Comparison of ENCODE assay signal across 32 mouse cellular contexts in the genomic region with DNA sequence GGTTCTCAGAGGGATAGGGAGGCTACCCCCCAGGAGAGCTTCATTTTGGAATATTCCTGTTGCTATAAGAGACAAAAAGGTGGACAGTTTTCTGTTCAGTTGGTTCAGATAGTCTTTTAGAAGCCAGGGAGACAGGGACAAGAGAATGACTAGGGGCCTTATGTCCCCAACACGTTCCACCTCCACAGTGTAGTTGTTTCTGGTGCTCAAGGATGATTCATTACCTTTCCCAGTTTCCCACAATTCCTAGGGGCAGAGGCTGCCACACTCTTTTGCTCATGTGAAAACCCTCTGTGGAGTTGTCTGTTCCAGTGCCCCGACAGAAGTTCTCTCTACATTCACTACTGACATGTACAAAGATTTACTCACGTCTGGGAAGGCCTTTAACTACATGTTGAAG.
"Had no signal": no experiment of that assay in that cellular context is flagged by ENCODE, and none has a peak within 500 bp of the region (broad histone marks: within the 10 kb centered on the region; RNA-seq: fewer than 3 reads in every experiment).

No protein-coding gene starts in this region.

- H3K4me2 ChIP-seq: limb, embryonic 12.5 days; limb, embryonic 13.5 days; limb, embryonic 15.5 days; liver, embryonic 11.5 days; liver, embryonic 12.5 days; liver, embryonic 13.5 days; liver, embryonic 15.5 days; lung, embryonic 14.5 days; lung, embryonic 15.5 days; midbrain, embryonic 11.5 days; midbrain, embryonic 12.5 days; midbrain, embryonic 13.5 days; midbrain, embryonic 15.5 days had no signal

- H3K9me3 ChIP-seq: limb, embryonic 10.5 days; limb, embryonic 12.5 days; limb, embryonic 13.5 days; limb, embryonic 15.5 days; liver, embryonic 12.5 days; liver, embryonic 13.5 days; liver, embryonic 15.5 days; lung, embryonic 15.5 days; megakaryocyte, embryonic 14.5 days; midbrain, embryonic 10.5 days; midbrain, embryonic 12.5 days; midbrain, embryonic 13.5 days; midbrain, embryonic 15.5 days had no signal

- H3K4me1 ChIP-seq: liver, embryonic 12.5 days; liver, embryonic 13.5 days; liver, embryonic 15.5 days had no signal

- DNase-seq: left cerebral cortex, postnatal 4 days; liver; liver, embryonic 13.5 days; liver, postnatal 0 days; lung, adult 18-20 months; lung, adult 2 months; lung, embryonic 14.5 days; lung, postnatal 10 days; lung, postnatal 14 days; lung, postnatal 36 days; lung, postnatal 4 days; midbrain, embryonic 14.5 days had no signal

- H3K36me3 ChIP-seq: limb, embryonic 10.5 days; limb, embryonic 12.5 days; limb, embryonic 13.5 days; limb, embryonic 15.5 days; liver, embryonic 12.5 days; liver, embryonic 13.5 days; liver, embryonic 15.5 days; lung, embryonic 15.5 days; midbrain, embryonic 10.5 days; midbrain, embryonic 12.5 days; midbrain, embryonic 13.5 days; midbrain, embryonic 15.5 days had no signal

- H3K9ac ChIP-seq: limb, embryonic 12.5 days; limb, embryonic 13.5 days; limb, embryonic 15.5 days; liver, embryonic 12.5 days; liver, embryonic 13.5 days; liver, embryonic 14.5 days; liver, embryonic 15.5 days; liver, postnatal 0 days; lung, embryonic 14.5 days; lung, embryonic 15.5 days; midbrain, embryonic 12.5 days; midbrain, embryonic 13.5 days; midbrain, embryonic 15.5 days had no signal

- H3K27me3 ChIP-seq: limb, embryonic 12.5 days; limb, embryonic 15.5 days; liver, embryonic 12.5 days; liver, embryonic 13.5 days; liver, embryonic 15.5 days; lung, embryonic 15.5 days; midbrain, embryonic 13.5 days; midbrain, embryonic 15.5 days had no signal

- H3K27ac ChIP-seq: left cerebral cortex, adult 2 months; limb, embryonic 10.5 days; limb, embryonic 12.5 days; limb, embryonic 13.5 days; limb, embryonic 15.5 days; liver, embryonic 12.5 days; liver, embryonic 13.5 days; liver, embryonic 14.5 days; liver, embryonic 15.5 days; lung, embryonic 15.5 days; macrophage; midbrain, embryonic 10.5 days; midbrain, embryonic 12.5 days; midbrain, embryonic 13.5 days; midbrain, embryonic 15.5 days had no signal

- ATAC-seq: liver, embryonic 12.5 days; liver, postnatal 0 days; lung, postnatal 0 days; midbrain, embryonic 13.5 days; midbrain, embryonic 15.5 days; midbrain, embryonic 16.5 days had no signal

- H3K4me3 ChIP-seq: left cerebral cortex, adult 2 months; limb, embryonic 10.5 days; limb, embryonic 12.5 days; limb, embryonic 13.5 days; limb, embryonic 15.5 days; liver, embryonic 12.5 days; liver, embryonic 13.5 days; liver, embryonic 15.5 days; lung, embryonic 15.5 days; megakaryocyte, embryonic 14.5 days; midbrain, embryonic 10.5 days; midbrain, embryonic 12.5 days; midbrain, embryonic 13.5 days; midbrain, embryonic 15.5 days; myocyte had no signal
